Mouse (Mus musculus) heart, postnatal 0 days (tissue): ENCODE measurements at regions not wholly inside any gene's neighbourhood (a gene's known extent, or its start where the extent isn't known, plus 50 kb on each side); places are given as distances from the start of the nearest gene placed in this dataset.

Experiments
- ATAC-seq: fragments of 200-750 bp; cut with Nextera tagmentation; 2 replicates; pipeline ENCODE4 v1.8.0; 2017; ENCODE audit warnings: low read depth, moderate number of reproducible peaks, moderate library complexity; ENCODE audit not compliant: insufficient read depth
- DNase-seq: peaks from one replicate; pipeline ENCODE4 v3.0.0-alpha.2; 2016; ENCODE audit warnings: low spot score
- H3K27ac ChIP-seq: fragments of 300-500 bp; sonication (generic); 2 replicates; pipeline ENCODE4 v1.5.1; 2014; ENCODE audit warnings: low read depth, mild to moderate bottlenecking
- H3K27me3 ChIP-seq: fragments of 300-500 bp; sonication (generic); 2 replicates; pipeline ENCODE4 v1.6.1; 2014; ENCODE audit warnings: low read length, mixed read lengths; ENCODE audit not compliant: control insufficient read depth, insufficient read depth
- H3K36me3 ChIP-seq: fragments of 300-500 bp; sonication (generic); replicated peaks from 2 replicates; pipeline ENCODE4 v1.6.1; 2014; ENCODE audit warnings: low read length, mixed read lengths; ENCODE audit not compliant: control insufficient read depth, insufficient read depth
- H3K4me1 ChIP-seq: fragments of 300-500 bp; sonication (generic); 2 replicates; pipeline ENCODE4 v1.6.1; 2014; ENCODE audit warnings: antibody characterized with exemption; ENCODE audit not compliant: control insufficient read depth, insufficient read depth
- H3K4me2 ChIP-seq: fragments of 300-500 bp; sonication (generic); 2 replicates; pipeline ENCODE4 v1.6.1; 2014; ENCODE audit warnings: low read depth, mild to moderate bottlenecking, low read length, moderate library complexity
- H3K4me3 ChIP-seq: fragments of 300-500 bp; sonication (generic); 2 replicates; pipeline ENCODE4 v1.5.1; 2014; ENCODE audit warnings: low read depth, low read length
- H3K9ac ChIP-seq: fragments of 300-500 bp; sonication (generic); replicated peaks from 2 replicates; pipeline ENCODE4 v1.6.1; 2014; ENCODE audit warnings: low read depth, low read length, mixed read lengths
- H3K9me3 ChIP-seq: fragments of 300-500 bp; sonication (generic); replicated peaks from 2 replicates; pipeline ENCODE4 v1.6.1; 2016; ENCODE audit warnings: low read length; ENCODE audit not compliant: control insufficient read depth
- CTCF ChIP-seq: IDR thresholded peaks from 2 replicates; pipeline ENCODE4 v1.5.1; 2016; ENCODE audit warnings: antibody characterized with exemption, control low read depth, low read depth
- EP300 ChIP-seq: IDR thresholded peaks from 2 replicates; pipeline ENCODE4 v1.6.1; 2016; ENCODE audit warnings: antibody characterized with exemption, low read depth
- WGBS: fragments of 180-500 bp; shearing (Covaris S2); extraction: QIAGEN DNeasy Blood & Tissue Kit; methylation state at CpG from one replicate; pipeline ENCODE4 v1.1.7; 2014; 5-methylcytosine and 5-hydroxymethylcytosine counted together

DNA sequence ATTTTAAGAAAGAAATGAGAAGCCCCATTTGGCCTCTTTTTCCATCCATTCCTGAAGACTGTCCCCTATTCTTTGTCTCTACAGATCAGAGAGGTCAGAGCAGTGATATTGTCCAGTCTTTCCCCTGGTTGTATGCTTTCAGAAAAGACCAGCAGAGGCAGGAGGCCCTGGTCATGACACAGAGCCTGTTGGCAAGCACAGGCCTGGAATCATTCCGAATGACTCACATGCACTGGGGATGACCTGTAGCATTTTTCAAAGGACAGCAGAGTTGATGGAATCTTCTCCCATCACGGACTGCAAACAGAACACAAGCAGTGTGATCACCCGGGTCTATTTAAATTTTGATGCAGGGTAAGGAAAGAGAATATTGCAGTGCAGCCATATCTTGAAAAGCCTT lies 50.2 kb upstream of the Nxt1 start:
- TF ChIP-seq CTCF (no peak), EP300 (no peak)
- peak; percentile 41; the same call in 1 of the 2 replicates for ATAC-seq
- 61% methylated on average over 3 of the region's 3 CpGs for WGBS
- H3K4me3 ChIP-seq: no peak overlapping the region
- no peak overlapping the region for H3K4me2 ChIP-seq
- H3K27me3 ChIP-seq: no peaks in the 10 kb centered on the region
- H3K27ac ChIP-seq: no peak overlapping the region
- H3K36me3 ChIP-seq: no peaks in the 10 kb centered on the region
- no peak overlapping the region for H3K9ac ChIP-seq
- DNase-seq: no peak
- H3K9me3 ChIP-seq: no peaks in the 10 kb centered on the region
- no peaks in the 10 kb centered on the region for H3K4me1 ChIP-seq

DNA sequence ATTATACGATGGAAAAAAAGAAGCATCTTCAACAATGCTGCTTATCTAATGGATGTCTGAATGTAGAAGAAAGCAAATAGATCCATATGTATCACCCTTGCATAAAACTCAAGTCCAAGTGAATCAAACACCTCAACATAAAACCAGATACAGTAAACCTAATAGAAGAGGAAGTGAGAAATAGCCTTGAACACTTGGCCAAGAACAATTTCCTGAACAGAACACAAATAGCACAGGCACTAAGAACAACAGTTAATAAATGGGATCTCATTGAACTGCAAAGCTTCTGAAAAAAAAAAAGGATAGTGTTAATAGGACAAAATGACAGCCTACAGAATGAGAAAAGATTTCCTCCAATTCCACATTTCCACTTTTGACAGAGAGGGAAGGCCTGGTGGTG lies 60.5 kb upstream of the Nxt1 start:
- H3K27me3 ChIP-seq: no peaks in the 10 kb centered on the region
- no peak for TF ChIP-seq EP300
- TF ChIP-seq CTCF: no peak
- ATAC-seq (no peak), DNase-seq (no peak)
- no peaks in the 10 kb centered on the region for H3K36me3 ChIP-seq
- H3K27ac ChIP-seq: no peak overlapping the region
- no peaks in the 10 kb centered on the region for H3K9me3 ChIP-seq
- no peak overlapping the region for H3K4me3 ChIP-seq
- H3K9ac ChIP-seq: no peak overlapping the region
- WGBS: 66% methylated on average over 1 of the region's 1 CpGs
- no peaks in the 10 kb centered on the region for H3K4me1 ChIP-seq
- H3K4me2 ChIP-seq: no peak overlapping the region

DNA sequence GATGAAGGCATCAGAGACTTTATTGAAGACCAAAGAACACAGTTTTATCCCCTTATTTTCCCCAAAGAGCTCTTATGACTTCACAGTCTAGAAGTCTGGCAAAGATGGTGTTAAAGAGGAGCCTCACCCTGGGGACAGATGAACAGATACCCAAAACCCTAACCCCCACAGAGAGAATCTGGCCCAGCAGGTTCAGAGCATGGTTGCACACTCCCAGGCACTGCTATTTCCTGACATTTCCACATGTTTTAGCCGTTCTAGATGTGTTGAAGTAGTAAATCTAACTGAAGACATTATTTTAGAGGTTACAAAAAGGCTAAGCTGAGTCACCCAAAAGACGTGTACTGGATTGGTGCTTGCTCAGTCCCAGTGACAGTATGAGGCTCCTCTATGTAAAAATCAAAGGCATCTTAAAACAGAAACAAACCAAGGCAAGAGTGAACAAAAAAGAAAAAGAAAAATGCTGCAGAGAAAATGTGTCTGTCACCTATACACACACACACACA lies 66.9 kb upstream of the Nxt1 start:
- H3K27me3 ChIP-seq: no peaks in the 10 kb centered on the region
- H3K27ac ChIP-seq: no peak overlapping the region
- no peaks in the 10 kb centered on the region for H3K36me3 ChIP-seq
- no peaks in the 10 kb centered on the region for H3K9me3 ChIP-seq
- 44% methylated on average over 2 of the region's 2 CpGs for WGBS
- H3K4me2 ChIP-seq: no peak overlapping the region
- DNase-seq (no peak), ATAC-seq (no peak)
- no peak overlapping the region for H3K4me3 ChIP-seq
- TF ChIP-seq CTCF: no peak
- no peak for TF ChIP-seq EP300
- no peak overlapping the region for H3K9ac ChIP-seq
- H3K4me1 ChIP-seq: no peaks in the 10 kb centered on the region

DNA sequence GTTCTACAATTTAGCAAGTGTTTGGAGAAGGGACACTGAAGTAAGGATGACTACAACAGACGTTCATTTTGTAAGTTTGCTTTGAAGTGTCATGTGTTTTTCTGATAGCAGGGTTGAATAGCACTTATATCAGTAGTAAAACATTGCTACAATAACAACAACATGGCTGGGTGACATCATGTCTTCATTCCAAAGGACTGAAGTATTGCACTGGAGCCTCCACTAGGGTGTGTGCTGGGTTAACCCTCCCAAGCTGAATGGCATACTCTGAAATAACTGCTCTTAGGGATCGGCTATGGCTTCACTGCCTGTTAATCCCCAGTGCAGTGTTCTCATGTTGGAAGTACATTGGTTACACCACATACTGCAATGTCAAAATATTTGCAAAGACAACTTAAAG lies 68.5 kb upstream of the Nxt1 start:
- Histone ChIP-seq H3K4me3 (no peak overlapping the region), H3K9me3 (no peaks in the 10 kb centered on the region), H3K4me1 (no peaks in the 10 kb centered on the region; the same call in 1 of the 2 replicates), H3K9ac (no peak overlapping the region), H3K27ac (peak overlapping the region; percentile 26), H3K4me2 (no peak overlapping the region), H3K27me3 (no peaks in the 10 kb centered on the region), H3K36me3 (no peaks in the 10 kb centered on the region)
- DNase-seq (peak; percentile 57), ATAC-seq (peak; percentile 77)
- TF ChIP-seq CTCF (no peak), EP300 (no peak)
- WGBS: 25% methylated on average over 2 of the region's 2 CpGs

DNA sequence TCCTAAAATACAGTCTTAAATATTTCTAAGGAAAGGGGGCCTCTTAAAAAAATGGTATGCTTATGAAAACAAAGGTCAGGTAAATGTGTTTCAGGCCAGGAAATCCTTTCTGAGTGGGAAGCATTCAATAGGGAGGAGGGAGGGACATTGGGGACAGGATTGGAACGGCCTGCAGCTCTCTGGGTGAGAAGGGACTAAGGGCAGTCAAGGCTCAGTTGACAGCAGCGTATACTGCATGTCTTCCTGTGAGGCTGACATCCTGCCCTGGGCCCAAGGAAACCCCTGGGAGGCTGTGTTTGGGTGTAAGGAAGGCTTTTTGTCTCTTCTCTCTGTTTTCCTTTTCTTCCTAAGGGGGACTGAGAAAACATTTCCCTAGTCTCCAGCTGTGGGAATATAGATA lies 69.1 kb upstream of the Nxt1 start:
- ATAC-seq: peak; percentile 62

DNA sequence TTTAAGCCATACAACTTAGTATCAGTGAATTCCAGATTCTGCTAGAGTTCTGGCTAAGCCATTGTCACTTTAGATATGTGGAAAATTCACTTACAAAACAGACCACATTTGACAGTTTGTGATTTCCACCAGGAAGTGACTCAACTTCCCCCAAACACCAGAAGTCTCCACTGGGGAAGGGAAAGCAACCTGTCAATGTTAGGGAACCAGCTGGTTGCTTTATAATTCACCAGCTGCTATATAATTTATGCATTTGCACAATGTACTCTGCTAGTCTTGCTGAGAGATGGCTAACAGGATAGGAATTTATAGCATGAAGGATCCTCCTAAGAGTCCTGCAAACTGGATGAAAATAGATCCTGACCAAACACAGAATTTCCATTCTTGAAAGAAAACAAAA lies 72.9 kb upstream of the Nxt1 start:
- TF ChIP-seq CTCF (no peak), EP300 (no peak)
- no peaks in the 10 kb centered on the region for H3K9me3 ChIP-seq
- H3K36me3 ChIP-seq: no peaks in the 10 kb centered on the region
- H3K27me3 ChIP-seq: no peaks in the 10 kb centered on the region
- DNase-seq (no peak), ATAC-seq (no peak)
- no peak overlapping the region for H3K4me2 ChIP-seq
- no peaks in the 10 kb centered on the region; the same call in 1 of the 2 replicates for H3K4me1 ChIP-seq
- no peak overlapping the region for H3K9ac ChIP-seq
- no peak overlapping the region; the same call in 1 of the 2 replicates for H3K27ac ChIP-seq
- H3K4me3 ChIP-seq: no peak overlapping the region

More for the DNA sequence above, 69.1 kb upstream of the Nxt1 start:
- Histone ChIP-seq H3K9me3 (no peaks in the 10 kb centered on the region), H3K27ac (peak overlapping the region; percentile 26), H3K36me3 (no peaks in the 10 kb centered on the region), H3K9ac (no peak overlapping the region), H3K27me3 (no peaks in the 10 kb centered on the region), H3K4me2 (no peak overlapping the region), H3K4me1 (no peaks in the 10 kb centered on the region; the same call in 1 of the 2 replicates), H3K4me3 (no peak overlapping the region)
- DNase-seq: peak; percentile 7
- TF ChIP-seq EP300: no peak
- no peak for TF ChIP-seq CTCF
- WGBS: 29% methylated on average over 2 of the region's 2 CpGs
